Mouse (Mus musculus): Measurements from ENCODE around the gene Tspan5. TPM values are rescaled to one million over a fixed set of nuclear protein-coding genes. Genes with fewer than 3 reads are reported as not detected.

Tspan5 gene
- polyA plus RNA-seq, 1 experiment from 2014 or later: 101 TPM

- H3K9me3 ChIP-seq: no peaks in the 10 kb centered on the region
- H3K27ac ChIP-seq (replicated peaks): peak overlapping the region; percentile 91
- no peaks in the 10 kb centered on the region for H3K36me3 ChIP-seq
- H3K27me3 ChIP-seq: no peaks in the 10 kb centered on the region
- H3K4me3 ChIP-seq: no peak overlapping the region
- peaks cover 56% of the 10 kb centered on the region for H3K4me1 ChIP-seq (replicated peaks)
- peak overlapping the region; percentile 31; the same call in 1 of the 2 replicates for H3K9ac ChIP-seq
- no peak overlapping the region for H3K4me2 ChIP-seq
- no peak for ATAC-seq (ENCODE audit: low read depth)
- WGBS: 72% methylated on average over 21 of the region's 21 CpGs
These were observed 60.9 kb downstream of the Tspan5 start for GRCm38 (mm10) chr3:138802722-138803443.

GRCm38 (mm10) chr3:138803444-138804085 is 61.6 kb downstream of the Tspan5 start:
- no peak overlapping the region for H3K4me3 ChIP-seq
- ATAC-seq (ENCODE audit: low read depth): no peak
- 75% methylated on average over 11 of the region's 11 CpGs for WGBS
- no peaks in the 10 kb centered on the region for H3K27me3 ChIP-seq
- peak overlapping the region; percentile 91 for H3K27ac ChIP-seq (replicated peaks)
- no peak overlapping the region for H3K4me2 ChIP-seq
- H3K4me1 ChIP-seq (replicated peaks): peaks cover 56% of the 10 kb centered on the region
- H3K9ac ChIP-seq: 0 out of 2 replicates have a peak overlapping the region, but pooled peaks have one; percentile 31
- H3K36me3 ChIP-seq: no peaks in the 10 kb centered on the region
- no peaks in the 10 kb centered on the region for H3K9me3 ChIP-seq

- no peak overlapping the region for H3K4me3 ChIP-seq
- no peak overlapping the region for H3K27ac ChIP-seq (replicated peaks)
- no peak overlapping the region for H3K4me2 ChIP-seq
- H3K36me3 ChIP-seq: no peaks in the 10 kb centered on the region
- no peak for ATAC-seq (ENCODE audit: low read depth)
- WGBS: 69% methylated on average over 11 of the region's 11 CpGs
- H3K4me1 ChIP-seq (replicated peaks): peaks cover 63% of the 10 kb centered on the region
- no peaks in the 10 kb centered on the region for H3K9me3 ChIP-seq
- H3K27me3 ChIP-seq: no peaks in the 10 kb centered on the region
- H3K9ac ChIP-seq: no peak overlapping the region
These were observed 62.4 kb downstream of the Tspan5 start for GRCm38 (mm10) chr3:138804104-138805048.

- H3K4me3 ChIP-seq: no peak overlapping the region
- no peak overlapping the region for H3K9ac ChIP-seq
- H3K4me1 ChIP-seq (replicated peaks): peaks cover 62% of the 10 kb centered on the region
- no peak overlapping the region for H3K27ac ChIP-seq (replicated peaks)
- H3K9me3 ChIP-seq: no peaks in the 10 kb centered on the region
- H3K36me3 ChIP-seq: no peaks in the 10 kb centered on the region
- 90% methylated on average over 4 of the region's 4 CpGs for WGBS
- no peak overlapping the region for H3K4me2 ChIP-seq
- H3K27me3 ChIP-seq: no peaks in the 10 kb centered on the region
- no peak for ATAC-seq (ENCODE audit: low read depth)
These were observed 65.8 kb downstream of the Tspan5 start for GRCm38 (mm10) chr3:138807795-138808194.

GRCm38 (mm10) chr3:138809509-138809908 is 67.5 kb downstream of the Tspan5 start:
- H3K27ac ChIP-seq (replicated peaks): peak overlapping the region; percentile 29; the same call in 1 of the 2 replicates
- H3K4me1 ChIP-seq (replicated peaks): peaks cover 64% of the 10 kb centered on the region
- no peak for ATAC-seq (ENCODE audit: low read depth)

GRCm38 (mm10) chr3:138812565-138812964 is 70.6 kb downstream of the Tspan5 start:
- Histone ChIP-seq H3K9me3 (no peaks in the 10 kb centered on the region), H3K36me3 (no peaks in the 10 kb centered on the region), H3K4me1 (replicated peaks) (peaks cover 77% of the 10 kb centered on the region), H3K4me3 (no peak overlapping the region), H3K27ac (replicated peaks) (no peak overlapping the region), H3K4me2 (no peak overlapping the region), H3K9ac (no peak overlapping the region), H3K27me3 (no peaks in the 10 kb centered on the region)
- ATAC-seq (ENCODE audit: low read depth): no peak
- 44% methylated on average over 3 of the region's 3 CpGs for WGBS

More at GRCm38 (mm10) chr3:138809509-138809908, 67.5 kb downstream of the Tspan5 start:
- whole genome bisulfite sequencing: 84% methylated on average over 8 of the region's 8 CpGs
- Histone ChIP-seq H3K4me2 (no peak overlapping the region), H3K9me3 (no peaks in the 10 kb centered on the region), H3K27me3 (no peaks in the 10 kb centered on the region), H3K36me3 (no peaks in the 10 kb centered on the region), H3K4me3 (no peak overlapping the region), H3K9ac (no peak overlapping the region)

- Histone ChIP-seq H3K4me3 (no peak overlapping the region), H3K4me1 (replicated peaks) (peaks cover 76% of the 10 kb centered on the region), H3K36me3 (no peaks in the 10 kb centered on the region), H3K27me3 (no peaks in the 10 kb centered on the region), H3K27ac (replicated peaks) (no peak overlapping the region), H3K9me3 (no peaks in the 10 kb centered on the region), H3K4me2 (no peak overlapping the region), H3K9ac (no peak overlapping the region)
- ATAC-seq (ENCODE audit: low read depth): no peak
- 64% methylated on average over 13 of the region's 13 CpGs for WGBS
These were observed 71.3 kb downstream of the Tspan5 start for GRCm38 (mm10) chr3:138813139-138813810.

- peaks cover 77% of the 10 kb centered on the region for H3K4me1 ChIP-seq (replicated peaks)
These were observed 72.5 kb downstream of the Tspan5 start for GRCm38 (mm10) chr3:138814457-138814856.

GRCm38 (mm10) chr3:138815127-138815837 is 73.3 kb downstream of the Tspan5 start:
- Histone ChIP-seq H3K9ac (no peak overlapping the region), H3K4me2 (no peak overlapping the region), H3K27ac (replicated peaks) (peak overlapping the region; percentile 46; the same call in 1 of the 2 replicates), H3K4me3 (no peak overlapping the region), H3K27me3 (no peaks in the 10 kb centered on the region), H3K9me3 (no peaks in the 10 kb centered on the region), H3K36me3 (no peaks in the 10 kb centered on the region), H3K4me1 (replicated peaks) (peaks cover 77% of the 10 kb centered on the region)
- ATAC-seq (ENCODE audit: low read depth): no peak
- 85% methylated on average over 7 of the region's 7 CpGs for WGBS

More at GRCm38 (mm10) chr3:138814457-138814856, 72.5 kb downstream of the Tspan5 start:
- no peaks in the 10 kb centered on the region for H3K9me3 ChIP-seq
- peak overlapping the region; percentile 46; the same call in 1 of the 2 replicates for H3K27ac ChIP-seq (replicated peaks)
- H3K4me3 ChIP-seq: no peak overlapping the region
- no peak overlapping the region for H3K9ac ChIP-seq
- ATAC-seq (ENCODE audit: low read depth): no peak
- no peaks in the 10 kb centered on the region for H3K27me3 ChIP-seq
- H3K4me2 ChIP-seq: no peak overlapping the region
- 46% methylated on average over 5 of the region's 5 CpGs for WGBS
- H3K36me3 ChIP-seq: no peaks in the 10 kb centered on the region

GRCm38 (mm10) chr3:138816888-138817656 is 75.1 kb downstream of the Tspan5 start:
- no peaks in the 10 kb centered on the region for H3K9me3 ChIP-seq
- H3K4me2 ChIP-seq: no peak overlapping the region
- H3K27me3 ChIP-seq: no peaks in the 10 kb centered on the region
- peaks cover 78% of the 10 kb centered on the region for H3K4me1 ChIP-seq (replicated peaks)
- H3K27ac ChIP-seq (replicated peaks): no peak overlapping the region
- ATAC-seq (ENCODE audit: low read depth): no peak
- H3K4me3 ChIP-seq: no peak overlapping the region
- H3K36me3 ChIP-seq: no peaks in the 10 kb centered on the region
- H3K9ac ChIP-seq: no peak overlapping the region
- WGBS: 57% methylated on average over 5 of the region's 5 CpGs

Data from neural tube, embryonic 13.5 days (tissue).